Mouse (Mus musculus) brain, embryonic 18.5 days (tissue): Measurements from ENCODE around the gene Ctrc.

Experiments used
- DNase-seq: peaks from one replicate; pipeline ENCODE4 v3.0.0-alpha.2; 2012; ENCODE audit warnings: low read depth, low spot score

The Ctrc gene

GRCm38 (mm10) chr4:141821178-141821577 is 25.0 kb downstream of the Ctrc start:
- no peak for DNase-seq

GRCm38 (mm10) chr4:141819316-141819715 is 26.8 kb downstream of the Ctrc start:
- DNase-seq: no peak

- DNase-seq: no peak
These were observed 27.3 kb downstream of the Ctrc start for GRCm38 (mm10) chr4:141818861-141819260.

- DNase-seq: no peak
These were observed 28.5 kb downstream of the Ctrc start for GRCm38 (mm10) chr4:141817706-141818105.

- DNase-seq: no peak
These were observed 29.1 kb downstream of the Ctrc start for GRCm38 (mm10) chr4:141816776-141817655.

GRCm38 (mm10) chr4:141816267-141816666 is 29.9 kb downstream of the Ctrc start:
- no peak for DNase-seq

GRCm38 (mm10) chr4:141811375-141811774 is 34.8 kb downstream of the Ctrc start:
- no peak for DNase-seq

GRCm38 (mm10) chr4:141810975-141811374 is 35.2 kb downstream of the Ctrc start:
- DNase-seq: no peak

GRCm38 (mm10) chr4:141809850-141810464 is 36.2 kb downstream of the Ctrc start:
- DNase-seq: no peak

- no peak for DNase-seq
These were observed 40.3 kb downstream of the Ctrc start for GRCm38 (mm10) chr4:141805886-141806285.

GRCm38 (mm10) chr4:141804105-141804504 is 42.1 kb downstream of the Ctrc start:
- DNase-seq: no peak

- no peak for DNase-seq
These were observed 48.6 kb downstream of the Ctrc start for GRCm38 (mm10) chr4:141797545-141797944.

- DNase-seq: no peak
These were observed 49.2 kb downstream of the Ctrc start for GRCm38 (mm10) chr4:141796954-141797353.

- DNase-seq: no peak
These were observed 49.8 kb downstream of the Ctrc start for GRCm38 (mm10) chr4:141796356-141796755.

GRCm38 (mm10) chr4:141794152-141794535 is 52.0 kb downstream of the Ctrc start:
- DNase-seq: no peak

- peak; percentile 85 for DNase-seq
These were observed 52.6 kb downstream of the Ctrc start, which contains the start of gene Casp9 for GRCm38 (mm10) chr4:141793282-141794151. Gene Casp9 (plus strand): TSS chr4:141793612.

GRCm38 (mm10) chr4:141792554-141793281 is 53.4 kb downstream of the Ctrc start:
- no peak for DNase-seq

- DNase-seq: no peak
These were observed 54.2 kb downstream of the Ctrc start for GRCm38 (mm10) chr4:141791951-141792350.

GRCm38 (mm10) chr4:141791486-141791885 is 54.7 kb downstream of the Ctrc start:
- no peak for DNase-seq

GRCm38 (mm10) chr4:141790524-141790990 is 55.6 kb downstream of the Ctrc start, which contains the start of gene Dnajc16:
Gene Dnajc16 (minus strand): TSS chr4:141790931.
- DNase-seq: peak; percentile 99
